Mouse (Mus musculus) testis, adult 2 months (tissue): ENCODE results near the gene Cxcr3.

ENCODE experiments used
- CTCF ChIP-seq: fragments of 200-500 bp; IDR thresholded peaks from 2 replicates; pipeline ENCODE4 v1.5.1; 2012; ENCODE audit warnings: low read depth, mild to moderate bottlenecking, inconsistent platforms, low read length, moderate library complexity; ENCODE audit not compliant: control insufficient read depth, insufficient read depth, insufficient replicate concordance
- POLR2A ChIP-seq: fragments of 200-500 bp; IDR thresholded peaks from 2 replicates; pipeline ENCODE4 v1.6.1; 2012; ENCODE audit warnings: low read depth, mild to moderate bottlenecking, inconsistent platforms, low read length, moderate library complexity; ENCODE audit not compliant: control insufficient read depth

- TF ChIP-seq CTCF (no peak), POLR2A (no peak)
Observed at GRCm38 (mm10) chrX:101772035-101772434, 38.0 kb upstream of the Cxcr3 start.
